Mouse (Mus musculus) cerebellum, adult 2 months (tissue): ENCODE data around the gene Atp8a1.

Experiments used
- CTCF ChIP-seq: fragments of 200-500 bp; IDR thresholded peaks from 2 replicates; pipeline ENCODE4 v1.5.1; 2011; ENCODE audit warnings: low read depth, mild to moderate bottlenecking, control low read depth, low read length, moderate library complexity, borderline replicate concordance; ENCODE audit not compliant: insufficient read depth
- POLR2A ChIP-seq: fragments of 200-500 bp; IDR thresholded peaks from 2 replicates; pipeline ENCODE4 v1.6.1; 2011; ENCODE audit warnings: low read length, control low read depth, borderline replicate concordance; ENCODE audit not compliant: insufficient read depth

- TF ChIP-seq CTCF = no peak
- TF ChIP-seq POLR2A = no peak
Measured at GRCm38 (mm10) chr5:67595070-67595469, 252.2 kb downstream of the Atp8a1 start.
